In the genomic region with DNA sequence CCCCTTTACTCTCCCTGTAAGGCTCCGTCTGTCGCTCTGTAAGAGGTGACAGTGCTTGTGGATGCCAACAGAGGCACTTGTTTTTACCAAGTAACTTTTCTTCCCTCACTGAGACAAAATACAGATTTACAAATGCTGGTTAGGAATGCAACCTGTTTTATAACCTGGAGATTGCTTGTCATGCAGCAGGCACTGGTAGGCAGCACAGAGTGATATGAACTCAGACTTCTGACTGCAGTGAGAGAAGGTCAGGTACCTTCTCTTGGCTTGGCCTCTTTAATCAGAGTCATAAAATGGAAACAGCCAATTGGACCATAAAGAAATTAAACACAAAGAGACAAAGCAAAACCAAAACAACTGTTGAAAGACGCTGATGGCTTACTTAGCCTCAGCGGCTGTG, we compare ENCODE assay signal across 27 mouse cellular contexts.
DNase-seq lines count a peak whose midpoint lies in the region; ATAC-seq lines count a peak whose summit lies in the region.
"Had no signal": no experiment of that assay in that cellular context is flagged by ENCODE, and none has a peak within 500 bp of the region (broad histone marks: within the 10 kb centered on the region; RNA-seq: fewer than 3 reads in every experiment).

No protein-coding gene starts in this region.

- H3K27me3 ChIP-seq in heart, embryonic 11.5 days (ENCODE audit: control insufficient read depth, insufficient read depth, low read length), result no peaks in the 10 kb centered on the region
- no peaks in the 10 kb centered on the region for H3K27me3 ChIP-seq in heart, embryonic 12.5 days (replicated peaks)
- no peaks in the 10 kb centered on the region for H3K27me3 ChIP-seq in intestine, embryonic 16.5 days (replicated peaks; ENCODE audit: control insufficient read depth, insufficient read depth, low read length)
- no peaks in the 10 kb centered on the region for H3K27me3 ChIP-seq in limb, embryonic 13.5 days
- peaks cover 16% of the 10 kb centered on the region; the same call in 1 of the 2 replicates for H3K27me3 ChIP-seq in embryonic facial prominence, embryonic 10.5 days (replicated peaks; ENCODE audit: low read depth, poor library complexity, severe bottlenecking)
- H3K27me3 ChIP-seq: CH12.LX; embryonic facial prominence, embryonic 13.5 days; forebrain, embryonic 12.5 days; forebrain, embryonic 15.5 days; heart, embryonic 15.5 days; Patski had no signal

- no peak overlapping the region for H3K4me3 ChIP-seq in heart, embryonic 11.5 days (ENCODE audit: low read depth, low read length)
- H3K4me3 ChIP-seq in heart, embryonic 12.5 days, result no peak overlapping the region
- H3K4me3 ChIP-seq in intestine, embryonic 16.5 days (ENCODE audit: low read length), result no peak overlapping the region
- no peak overlapping the region for H3K4me3 ChIP-seq in limb, embryonic 13.5 days
- no peak overlapping the region for H3K4me3 ChIP-seq in embryonic facial prominence, embryonic 10.5 days
- H3K4me3 ChIP-seq: embryonic facial prominence, embryonic 13.5 days; erythroblast, embryonic 14.5 days; forebrain, embryonic 12.5 days; forebrain, embryonic 15.5 days; heart, adult 2 months; heart, embryonic 10.5 days; heart, embryonic 15.5 days had no signal

- H3K27ac ChIP-seq in heart, embryonic 11.5 days (ENCODE audit: low read depth, low read length), result no peak overlapping the region
- no peak overlapping the region for H3K27ac ChIP-seq in heart, embryonic 12.5 days (ENCODE audit: poor library complexity, severe bottlenecking)
- H3K27ac ChIP-seq in intestine, embryonic 16.5 days (ENCODE audit: low read length), result no peak overlapping the region
- 0 out of 2 replicates have a peak overlapping the region, but pooled peaks have one; percentile 22 for H3K27ac ChIP-seq in limb, embryonic 13.5 days
- H3K27ac ChIP-seq in embryonic facial prominence, embryonic 10.5 days (replicated peaks), result no peak overlapping the region
- H3K27ac ChIP-seq: embryonic facial prominence, embryonic 13.5 days; forebrain, embryonic 12.5 days; forebrain, embryonic 15.5 days; heart, adult 2 months; heart, embryonic 10.5 days; heart, embryonic 15.5 days; hindbrain, embryonic 14.5 days; hindbrain, postnatal 0 days had no signal

- 61% methylated on average over 4 of the region's 4 CpGs for WGBS in heart, embryonic 11.5 days (ENCODE audit: insufficient replicate concordance)
- 59% methylated on average over 4 of the region's 4 CpGs for WGBS in heart, embryonic 12.5 days
- WGBS in intestine, embryonic 16.5 days, result 48% methylated on average over 4 of the region's 4 CpGs
- WGBS in limb, embryonic 13.5 days, result 53% methylated on average over 4 of the region's 4 CpGs
- 65% methylated on average over 4 of the region's 4 CpGs for WGBS in embryonic facial prominence, embryonic 10.5 days

- H3K36me3 ChIP-seq in heart, embryonic 11.5 days (ENCODE audit: control insufficient read depth, insufficient read depth, low read length), result no peaks in the 10 kb centered on the region
- H3K36me3 ChIP-seq in heart, embryonic 12.5 days, result peaks cover 5% of the 10 kb centered on the region
- H3K36me3 ChIP-seq in intestine, embryonic 16.5 days (ENCODE audit: control insufficient read depth, insufficient read depth, low read length), result no peaks in the 10 kb centered on the region
- H3K36me3 ChIP-seq in limb, embryonic 13.5 days, result peaks cover 23% of the 10 kb centered on the region
- H3K36me3 ChIP-seq in embryonic facial prominence, embryonic 10.5 days (replicated peaks), result peaks cover 5% of the 10 kb centered on the region
- H3K36me3 ChIP-seq: forebrain, embryonic 12.5 days; forebrain, embryonic 15.5 days; heart, embryonic 15.5 days had no signal

- no peak for ATAC-seq in heart, embryonic 11.5 days (replicated peaks; ENCODE audit: insufficient number of reproducible peaks, low FRiP score, low TSS enrichment)
- no peak for ATAC-seq in heart, embryonic 12.5 days (ENCODE audit: insufficient number of reproducible peaks, low FRiP score)
- peak; percentile 61 for ATAC-seq in intestine, embryonic 16.5 days
- no peak for ATAC-seq in limb, embryonic 13.5 days (ENCODE audit: low FRiP score, low read depth)
- ATAC-seq: forebrain, embryonic 15.5 days; hindbrain, postnatal 0 days; Patski had no signal

- H3K9me3 ChIP-seq in heart, embryonic 11.5 days (replicated peaks; ENCODE audit: control insufficient read depth, low read length), result no peaks in the 10 kb centered on the region
- H3K9me3 ChIP-seq in heart, embryonic 12.5 days (replicated peaks), result no peaks in the 10 kb centered on the region
- H3K9me3 ChIP-seq in intestine, embryonic 16.5 days (ENCODE audit: control insufficient read depth, low read length), result no peaks in the 10 kb centered on the region
- H3K9me3 ChIP-seq in limb, embryonic 13.5 days, result no peaks in the 10 kb centered on the region
- no peaks in the 10 kb centered on the region for H3K9me3 ChIP-seq in embryonic facial prominence, embryonic 10.5 days
- H3K9me3 ChIP-seq: embryonic facial prominence, embryonic 13.5 days; forebrain, embryonic 12.5 days; forebrain, embryonic 15.5 days; heart, embryonic 10.5 days; heart, embryonic 15.5 days had no signal

- H3K4me2 ChIP-seq in heart, embryonic 11.5 days, result no peak overlapping the region
- H3K4me2 ChIP-seq in heart, embryonic 12.5 days, result no peak overlapping the region
- H3K4me2 ChIP-seq in intestine, embryonic 16.5 days (ENCODE audit: low read depth, low read length), result peak overlapping the region; percentile 17
- H3K4me2 ChIP-seq in limb, embryonic 13.5 days (replicated peaks), result peak overlapping the region; percentile 12; the same call in 1 of the 2 replicates
- H3K4me2 ChIP-seq: embryonic facial prominence, embryonic 13.5 days; forebrain, embryonic 12.5 days; forebrain, embryonic 15.5 days; heart, embryonic 15.5 days; hindbrain, embryonic 14.5 days had no signal

- peaks cover 32% of the 10 kb centered on the region for H3K4me1 ChIP-seq in heart, embryonic 11.5 days (ENCODE audit: control insufficient read depth, insufficient read depth, low read length)
- peaks cover 71% of the 10 kb centered on the region for H3K4me1 ChIP-seq in heart, embryonic 12.5 days (replicated peaks)
- peaks cover 21% of the 10 kb centered on the region for H3K4me1 ChIP-seq in intestine, embryonic 16.5 days (ENCODE audit: control insufficient read depth, insufficient read depth, low read length)
- H3K4me1 ChIP-seq in limb, embryonic 13.5 days, result peaks cover 87% of the 10 kb centered on the region
- H3K4me1 ChIP-seq in embryonic facial prominence, embryonic 10.5 days, result peaks cover 49% of the 10 kb centered on the region

- H3K9ac ChIP-seq in heart, embryonic 11.5 days (ENCODE audit: low read depth, low read length), result peak overlapping the region; percentile 49; the same call in 1 of the 2 replicates
- H3K9ac ChIP-seq in heart, embryonic 12.5 days, result no peak overlapping the region
- H3K9ac ChIP-seq in intestine, embryonic 16.5 days (ENCODE audit: low read depth, low read length), result no peak overlapping the region
- H3K9ac ChIP-seq in limb, embryonic 13.5 days, result peak overlapping the region; percentile 25; the same call in 1 of the 2 replicates
- H3K9ac ChIP-seq: embryonic facial prominence, embryonic 13.5 days; forebrain, embryonic 12.5 days; forebrain, embryonic 15.5 days; heart, embryonic 15.5 days; hindbrain, embryonic 14.5 days had no signal

- DNase-seq in induced T-regulatory cell, adult 2 months (ENCODE audit: low read depth), result peak; percentile 31
- DNase-seq in thymus, postnatal 10 days (ENCODE audit: low spot score in 2 of 2), result no peak
- no peak for DNase-seq in embryonic facial prominence, embryonic 10.5 days (ENCODE audit: low spot score)
- no peak for DNase-seq in lung, adult 18-20 months
- DNase-seq: adrenal gland, postnatal 14 days; B cell, adult 2 months; cerebellum, adult 11 months; cerebellum, adult 2 months; cerebellum, adult 9-11 months; gastrocnemius, postnatal 25 days; heart, adult 2 months; heart, postnatal 10 days; heart, postnatal 4 days had no signal

Comparison
In these comparisons a context has a peak if more than half of its experiments do, and no peak if none do; other contexts are left out.
1. H3K9ac ChIP-seq: peak in heart, embryonic 11.5 days (single experiment) and limb, embryonic 13.5 days (single experiment); none in heart, embryonic 12.5 days (single experiment) and intestine, embryonic 16.5 days (single experiment).
2. H3K4me2 ChIP-seq: peak in intestine, embryonic 16.5 days (single experiment) and limb, embryonic 13.5 days (single experiment); none in heart, embryonic 11.5 days (single experiment) and heart, embryonic 12.5 days (single experiment).